Mouse (Mus musculus): ENCODE data around the gene Tmem269. TPM values are rescaled to one million over a fixed set of nuclear protein-coding genes. Genes with fewer than 3 reads are reported as not detected.

Gene Tmem269
- total and polyA plus RNA-seq, 3 experiments = 0.31 TPM; not detected in 2

GRCm38 (mm10) chr4:119180133-119180707 is 37.8 kb downstream of the Tmem269 start:
- DNase-seq = peak; percentile 30

- DNase-seq = peak; percentile 52
These were observed 39.7 kb downstream of the Tmem269 start for GRCm38 (mm10) chr4:119178331-119178730.

GRCm38 (mm10) chr4:119177702-119178101 is 40.3 kb downstream of the Tmem269 start:
- DNase-seq = no peak

- peak; percentile 96 for DNase-seq
These were observed 44.1 kb downstream of the Tmem269 start, which contains the start of gene Zfp691 for GRCm38 (mm10) chr4:119173851-119174453. Zfp691 (minus strand) TSS chr4:119174195.

- DNase-seq = peak; percentile 22
These were observed 44.9 kb downstream of the Tmem269 start for GRCm38 (mm10) chr4:119172919-119173650.

GRCm38 (mm10) chr4:119167663-119168062 is 50.4 kb downstream of the Tmem269 start:
- DNase-seq = peak; percentile 80

GRCm38 (mm10) chr4:119167068-119167467 is 50.9 kb downstream of the Tmem269 start:
- no peak for DNase-seq

GRCm38 (mm10) chr4:119165916-119166315 is 52.1 kb downstream of the Tmem269 start:
- peak; percentile 19 for DNase-seq

- DNase-seq = no peak
These were observed 55.0 kb downstream of the Tmem269 start for GRCm38 (mm10) chr4:119162990-119163389.

- DNase-seq = no peak
These were observed 56.7 kb downstream of the Tmem269 start for GRCm38 (mm10) chr4:119161358-119161757.

GRCm38 (mm10) chr4:119157891-119158290 is 60.1 kb downstream of the Tmem269 start:
- DNase-seq = no peak

GRCm38 (mm10) chr4:119157186-119157585 is 60.8 kb downstream of the Tmem269 start:
- DNase-seq = peak; percentile 63

Other genes with a start within 250 kb of the Tmem269 start
- 10 to 100 TPM; 21.9 to 22.0 TPM for gene Slc2a1, start 109.5 kb downstream of the Tmem269 start, total RNA-seq (2021)
- 35.8 and 39.4 TPM in 2 replicates for gene Slc2a1, start 109.5 kb downstream of the Tmem269 start, polyA plus RNA-seq (2012; rRNA removed)
- 10 to 100 TPM; 12.0 to 16.1 TPM for gene Zfp691, start 44.0 kb downstream of the Tmem269 start, total RNA-seq (2021)
- 15.7 and 16.5 TPM in 2 replicates for gene Zfp691, start 44.0 kb downstream of the Tmem269 start, polyA plus RNA-seq (2012; rRNA removed)
- gene Ermap, start 28.2 kb downstream of the Tmem269 start, total RNA-seq (2021) = under 1 TPM; 0.07 to 0.32 TPM
- gene Ermap, start 28.2 kb downstream of the Tmem269 start, polyA plus RNA-seq (2012; rRNA removed) = 0.10 and 0.25 TPM in 2 replicates
- gene Svbp, start 22.9 kb downstream of the Tmem269 start, total RNA-seq (2021) = 10 to 100 TPM; 16.8 to 19.8 TPM
- 21.5 and 27.7 TPM in 2 replicates for gene Svbp, start 22.9 kb downstream of the Tmem269 start, polyA plus RNA-seq (2012; rRNA removed)
- gene AU022252, start 14.5 kb upstream of the Tmem269 start, total RNA-seq (2021) = 10 to 100 TPM; 22.4 to 26.4 TPM
- 4.6 and 6.0 TPM in 2 replicates for gene AU022252, start 14.5 kb upstream of the Tmem269 start, polyA plus RNA-seq (2012; rRNA removed)
- 10 to 100 TPM; 23.2 to 27.5 TPM for gene P3h1, start 14.7 kb upstream of the Tmem269 start, total RNA-seq (2021)
- 53.2 and 76.6 TPM in 2 replicates for gene P3h1, start 14.7 kb upstream of the Tmem269 start, polyA plus RNA-seq (2012; rRNA removed)
- under 1 TPM in 1 of 2 experiments, not detected in 1; 0.24 TPM for gene Cldn19, start 37.2 kb upstream of the Tmem269 start, total RNA-seq (2021)
- 0.06 and 0.35 TPM in 2 replicates for gene Cldn19, start 37.2 kb upstream of the Tmem269 start, polyA plus RNA-seq (2012; rRNA removed)
- 100 to 1,000 TPM; 692 to 835 TPM for gene Ybx1, start 76.4 kb upstream of the Tmem269 start, total RNA-seq (2021)
- 323 and 336 TPM in 2 replicates for gene Ybx1, start 76.4 kb upstream of the Tmem269 start, polyA plus RNA-seq (2012; rRNA removed)
- 10 to 100 TPM; 15.9 to 23.7 TPM for gene Ppih, start 102.3 kb upstream of the Tmem269 start, total RNA-seq (2021)
- 1.8 and 1.9 TPM in 2 replicates for gene Ppih, start 102.3 kb upstream of the Tmem269 start, polyA plus RNA-seq (2012; rRNA removed)
- 10 to 100 TPM in 1 of 2 experiments, 1 to 10 TPM in 1; 7.2 to 23.9 TPM for gene Ccdc30, start 197.3 kb upstream of the Tmem269 start, total RNA-seq (2021)
- 2.5 and 3.2 TPM in 2 replicates for gene Ccdc30, start 197.3 kb upstream of the Tmem269 start, polyA plus RNA-seq (2012; rRNA removed)
- gene Ppcs, start 204.2 kb upstream of the Tmem269 start, total RNA-seq (2021) = 10 to 100 TPM; 28.9 to 55.6 TPM
- gene Ppcs, start 204.2 kb upstream of the Tmem269 start, polyA plus RNA-seq (2012; rRNA removed) = 60.9 and 75.8 TPM in 2 replicates
- gene Zmynd12, start 204.6 kb upstream of the Tmem269 start, total RNA-seq (2021) = 1 to 10 TPM; 3.0 to 3.3 TPM
- 5.5 and 7.9 TPM in 2 replicates for gene Zmynd12, start 204.6 kb upstream of the Tmem269 start, polyA plus RNA-seq (2012; rRNA removed)